Mouse (Mus musculus) right cerebral cortex, postnatal 25 days (tissue): ENCODE measurements around the gene Gpr142.
A peak's percentile ranks its signal among the peaks of the same experiment; 100 is the strongest.

Source experiments
- DNase-seq: peaks from one replicate; pipeline ENCODE4 v3.0.0; 2022

The Gpr142 gene

GRCm38 (mm10) chr11:114802540-114803267, 4.0 kb downstream of the Gpr142 start:
- DNase-seq: no peak

GRCm38 (mm10) chr11:114803990-114804389, 5.3 kb downstream of the Gpr142 start:
- DNase-seq: no peak

- DNase-seq: no peak
These were observed 8.3 kb downstream of the Gpr142 start for GRCm38 (mm10) chr11:114807025-114807424.

GRCm38 (mm10) chr11:114807686-114808427, 9.1 kb downstream of the Gpr142 start:
- DNase-seq: no peak

- DNase-seq: no peak
These were observed 10.6 kb downstream of the Gpr142 start for GRCm38 (mm10) chr11:114809371-114809770.

GRCm38 (mm10) chr11:114810344-114810743, 11.6 kb downstream of the Gpr142 start:
- DNase-seq: no peak

GRCm38 (mm10) chr11:114812731-114813240, 14.1 kb downstream of the Gpr142 start:
- DNase-seq: peak; percentile 82

- DNase-seq: no peak
These were observed 16.3 kb downstream of the Gpr142 start for GRCm38 (mm10) chr11:114814873-114815592.

- no peak for DNase-seq
These were observed 18.2 kb downstream of the Gpr142 start for GRCm38 (mm10) chr11:114816934-114817333.

GRCm38 (mm10) chr11:114818185-114818584, 19.5 kb downstream of the Gpr142 start:
- DNase-seq: no peak

GRCm38 (mm10) chr11:114819110-114819509, 20.4 kb downstream of the Gpr142 start:
- no peak for DNase-seq

- no peak for DNase-seq
These were observed 21.7 kb downstream of the Gpr142 start for GRCm38 (mm10) chr11:114820444-114820843.

GRCm38 (mm10) chr11:114821325-114821724, 22.6 kb downstream of the Gpr142 start:
- DNase-seq: no peak

GRCm38 (mm10) chr11:114822727-114823126, 24.0 kb downstream of the Gpr142 start:
- DNase-seq: peak; percentile 86

GRCm38 (mm10) chr11:114823199-114823725, 24.5 kb downstream of the Gpr142 start:
- no peak for DNase-seq

GRCm38 (mm10) chr11:114826686-114827085, 28.0 kb downstream of the Gpr142 start:
- DNase-seq: no peak

GRCm38 (mm10) chr11:114829499-114830432, 31.0 kb downstream of the Gpr142 start:
- no peak for DNase-seq

GRCm38 (mm10) chr11:114830433-114830773, 31.7 kb downstream of the Gpr142 start:
- DNase-seq: no peak

- no peak for DNase-seq
These were observed 34.4 kb downstream of the Gpr142 start for GRCm38 (mm10) chr11:114833166-114833565.

GRCm38 (mm10) chr11:114843818-114844463, 45.2 kb downstream of the Gpr142 start:
- no peak for DNase-seq

- no peak for DNase-seq
These were observed 45.9 kb downstream of the Gpr142 start for GRCm38 (mm10) chr11:114844464-114845220.
